Mouse (Mus musculus): ENCODE measurements around the gene Cstb.

DNA sequence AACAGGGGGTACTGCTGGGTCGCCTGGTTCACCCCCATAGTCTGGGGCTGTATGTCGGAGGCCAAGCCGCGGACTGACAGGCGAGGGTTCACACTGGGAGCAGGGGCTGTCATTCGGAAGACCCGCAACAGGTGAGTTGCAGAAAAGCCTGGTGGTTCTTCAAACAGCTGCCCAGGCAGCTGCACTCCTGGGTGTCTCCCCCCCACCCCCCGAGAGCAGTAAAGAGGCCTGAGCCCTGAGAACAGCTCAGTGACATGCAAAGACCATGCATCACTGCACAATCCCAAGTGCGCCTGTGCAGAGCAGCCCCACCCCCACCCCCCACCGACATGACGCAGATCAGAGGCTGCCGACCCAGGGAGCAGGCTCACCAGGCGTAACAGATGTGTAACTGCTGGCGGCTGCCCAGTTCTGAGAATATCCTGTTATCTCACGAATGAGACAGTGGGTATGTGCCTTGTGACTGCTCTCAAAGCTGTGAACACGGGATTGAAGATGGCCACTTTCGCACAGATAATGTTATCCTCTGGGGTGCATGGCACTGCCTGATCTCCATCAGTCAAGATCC, 26.3 kb upstream of the Cstb start:
- TF ChIP-seq CTCF (conservative IDR thresholded peaks at IDR 0.05; ENCODE audit: low read length) (no peak), POU5F1 (IDR thresholded peaks at IDR 0.05; ENCODE audit: borderline replicate concordance, low read length) (no peak)

All from E14TG2a.4 (cell line).